Mouse (Mus musculus) neutrophil, adult 59 days (primary cell): ENCODE measurements around the gene Rubcnl. TPM values are rescaled to one million over a fixed set of nuclear protein-coding genes. Genes with fewer than 3 reads are reported as not detected.

ENCODE experiments used
- total RNA-seq, 2 experiments: library from RNA; stranded (reverse); gene quantifications; 1 replicate in 1 of 2; 2 replicates in 1 of 2; pipeline ENCODE4 v1.2.4; 2023

Rubcnl gene
- total RNA-seq, result 10 to 100 TPM; 20.9 to 23.5 TPM

GRCm38 (mm10) chr14:75015856-75016714, at the start of gene Rubcnl:
Gene Rubcnl (plus strand): TSS chr14:75016027.

Other genes starting within 250 kb of the Rubcnl start
- gene Lrch1, start 68.2 kb upstream of the Rubcnl start, total RNA-seq, result 10 to 100 TPM; 26.2 to 28.6 TPM
- under 1 TPM; 0.13 to 0.24 TPM for gene Lrrc63, start 114.9 kb downstream of the Rubcnl start, total RNA-seq
- gene Lcp1, start 115.1 kb downstream of the Rubcnl start, total RNA-seq, result 1,000 to 10,000 TPM; 1,413 to 1,429 TPM
- not detected for gene Cpb2, start 226.3 kb downstream of the Rubcnl start, total RNA-seq